Mouse (Mus musculus) splenic B cell, adult 2 months (primary cell): Measurements from ENCODE around the gene Olfr960.

Experiments used
- DNase-seq: peaks from one replicate; pipeline ENCODE4 v3.0.0-alpha.2; 2011; ENCODE audit warnings: low read depth, low spot score
- H3K27me3 ChIP-seq: 2 replicates; pipeline ENCODE4 v1.6.1; 2012; ENCODE audit warnings: mild to moderate bottlenecking, low read length, moderate library complexity, mixed read lengths; ENCODE audit not compliant: control insufficient read depth, poor library complexity, insufficient read depth, severe bottlenecking
- H3K36me3 ChIP-seq: 2 replicates; pipeline ENCODE4 v1.6.1; 2012; ENCODE audit warnings: mild to moderate bottlenecking, low read length, moderate library complexity, mixed read lengths; ENCODE audit not compliant: control insufficient read depth, poor library complexity, insufficient read depth, severe bottlenecking

The Olfr960 gene

GRCm38 (mm10) chr9:39654756-39655396, 33.7 kb downstream of the Olfr960 start:
- DNase-seq = no peak
- H3K36me3 ChIP-seq = no peaks in the 10 kb centered on the region
- no peaks in the 10 kb centered on the region for H3K27me3 ChIP-seq

- Histone ChIP-seq H3K36me3 (no peaks in the 10 kb centered on the region), H3K27me3 (no peaks in the 10 kb centered on the region)
- no peak for DNase-seq
Observed at GRCm38 (mm10) chr9:39666905-39667304, 45.7 kb downstream of the Olfr960 start, which contains the start of gene Olfr963. Gene Olfr963 (plus strand): TSS chr9:39667205.

DNA sequence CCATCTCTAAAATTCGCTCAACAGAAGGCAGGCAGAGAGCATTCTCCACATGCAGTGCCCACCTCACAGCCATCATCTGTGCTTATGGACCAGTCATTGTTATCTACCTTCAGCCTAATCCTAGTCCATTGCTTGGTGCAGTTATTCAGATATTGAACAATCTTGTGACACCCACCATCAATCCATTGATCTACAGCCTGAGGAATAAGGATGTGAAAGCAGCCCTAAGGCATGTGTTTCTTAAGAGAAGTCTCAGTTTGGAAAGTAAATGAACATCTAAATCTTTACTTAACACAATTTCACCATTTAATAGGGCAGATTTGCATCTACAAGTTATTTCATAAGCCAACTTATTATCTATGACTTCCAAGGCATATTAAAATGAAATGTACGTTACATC, 48.5 kb downstream of the Olfr960 start:
- Histone ChIP-seq H3K36me3 (no peaks in the 10 kb centered on the region), H3K27me3 (no peaks in the 10 kb centered on the region)
- DNase-seq = no peak
